Mouse (Mus musculus) v-Abl transformed pro-B cells (cell line): ENCODE measurements around the gene Ppp1r35.

Experiments
- in situ Hi-C, 2 experiments: fragments of 400-800 bp; cut with MboI; formaldehyde crosslinking; loops; one replicate each; pipeline ENCODE4 v1.15.1; 2025; ENCODE audit not compliant: unreplicated experiment in 2 of 2

The Ppp1r35 gene

DNA sequence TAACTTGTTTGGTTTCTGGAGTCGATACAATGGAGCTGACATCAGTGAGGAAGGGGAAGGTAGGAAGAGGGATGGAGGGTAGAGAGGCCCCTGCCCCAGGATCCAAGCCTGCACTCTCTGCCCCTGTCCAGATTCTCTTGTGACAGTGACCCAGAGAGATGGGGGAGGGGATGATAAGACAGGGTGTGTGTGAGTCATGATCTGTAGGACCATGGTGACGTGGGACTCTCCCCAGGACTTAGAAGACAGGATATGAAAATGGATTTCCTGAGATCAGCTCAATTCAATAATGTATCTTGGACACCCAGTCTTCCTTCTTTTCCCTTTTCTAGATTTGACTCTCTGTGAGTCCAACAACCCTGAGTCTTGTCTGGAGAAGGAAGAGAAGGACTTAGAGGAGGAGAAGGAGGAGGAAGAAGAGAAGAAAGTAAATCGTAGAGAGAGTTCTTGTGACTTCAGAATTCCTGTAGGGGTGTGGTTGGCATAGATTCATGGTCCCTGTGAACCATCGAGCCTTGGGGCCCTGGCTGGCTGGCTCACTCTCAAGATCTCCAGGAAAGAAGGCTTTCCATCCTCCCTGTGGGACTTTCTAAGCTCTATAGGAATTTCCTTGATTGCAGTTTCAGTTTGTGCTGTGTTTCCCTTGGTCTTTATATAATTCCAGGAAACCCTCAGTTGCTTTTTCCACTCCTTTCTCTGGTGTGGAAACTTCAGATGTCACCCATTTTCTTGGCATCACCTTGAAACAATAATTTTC is 39.0 kb downstream of the Ppp1r35 start:
- in situ Hi-C loops, result loop anchor here in 1 of 2 experiments (25.0 kb wide), 1 partner anchor 270 kb away; the partner anchor contains the start of gene Zkscan1

DNA sequence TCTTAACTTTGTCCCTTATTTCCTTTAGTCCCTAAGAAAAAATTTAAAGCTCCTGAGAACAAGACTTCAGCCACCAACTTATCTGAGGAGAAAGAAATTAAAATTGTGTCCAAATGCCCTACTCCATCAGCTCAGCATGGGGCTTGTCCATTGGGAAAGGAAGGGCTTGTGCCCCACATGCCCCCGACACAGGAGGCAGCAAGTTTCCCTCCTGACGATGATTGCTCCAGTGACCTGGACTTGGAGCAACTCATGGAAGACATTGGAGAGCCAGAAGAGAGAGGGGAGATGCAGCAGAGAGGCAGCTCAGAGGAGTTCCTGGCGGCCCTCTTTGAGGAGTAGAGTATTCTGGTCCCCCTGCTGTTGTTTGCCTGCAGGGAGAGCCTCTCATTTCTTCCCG is 43.5 kb downstream of the Ppp1r35 start:
- in situ Hi-C loops, result loop anchor here in 1 of 2 experiments (25.0 kb wide), 1 partner anchor 265 kb away; the partner anchor contains the start of gene Zkscan1

DNA sequence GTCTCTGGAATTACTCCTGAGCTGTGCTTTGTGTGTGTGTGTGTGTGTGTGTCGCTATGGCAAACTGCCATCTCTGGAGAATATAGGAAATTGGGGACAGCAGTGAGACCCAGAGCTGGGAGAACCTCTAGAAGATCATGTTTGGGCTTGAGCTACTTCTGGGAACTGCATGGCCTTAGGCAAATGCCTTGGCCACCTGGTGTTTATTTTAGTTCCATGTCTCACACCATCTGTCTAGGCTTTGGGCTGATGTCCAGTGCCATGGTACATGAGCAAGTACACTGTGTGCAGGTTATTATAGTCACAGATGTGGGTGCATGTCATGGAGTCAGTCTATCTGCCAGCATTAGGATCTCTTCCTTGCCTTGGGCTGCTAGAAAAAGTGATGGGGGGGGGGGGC is 44.0 kb downstream of the Ppp1r35 start:
- in situ Hi-C loops, result loop anchor here in 1 of 2 experiments (25.0 kb wide), 1 partner anchor 265 kb away; the partner anchor contains the start of gene Zkscan1

DNA sequence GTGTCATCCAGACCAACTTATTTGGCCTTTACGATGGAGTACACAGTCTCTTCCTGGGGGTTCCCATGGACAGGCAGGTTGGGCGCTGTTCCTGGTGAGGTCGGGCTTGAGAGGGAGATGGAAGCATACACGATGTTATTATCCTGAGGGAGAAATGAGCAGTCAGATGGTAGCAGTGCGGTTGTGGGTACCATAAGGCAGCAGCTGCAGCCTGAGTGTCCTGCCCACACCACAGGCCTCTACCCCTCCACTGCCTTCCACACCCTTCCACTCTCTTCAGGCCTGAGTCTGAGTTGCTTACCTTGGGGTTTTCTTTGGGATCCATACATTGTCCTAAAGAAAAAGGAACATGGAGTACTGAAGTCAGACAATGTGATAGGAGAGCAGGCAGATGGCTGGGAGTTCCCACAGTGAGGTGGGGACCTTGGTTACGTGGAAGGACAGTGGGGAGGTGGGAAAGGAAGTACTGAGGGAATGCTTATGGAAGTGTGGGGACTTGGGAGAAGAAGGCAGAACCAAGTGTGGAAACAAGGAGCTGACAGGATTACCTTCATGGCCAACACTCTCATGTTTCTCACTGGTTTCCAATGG is 44.9 kb downstream of the Ppp1r35 start:
- in situ Hi-C loops, result loop anchor here in 1 of 2 experiments (25.0 kb wide), 1 partner anchor 264 kb away; the partner anchor contains the start of gene Zkscan1

DNA sequence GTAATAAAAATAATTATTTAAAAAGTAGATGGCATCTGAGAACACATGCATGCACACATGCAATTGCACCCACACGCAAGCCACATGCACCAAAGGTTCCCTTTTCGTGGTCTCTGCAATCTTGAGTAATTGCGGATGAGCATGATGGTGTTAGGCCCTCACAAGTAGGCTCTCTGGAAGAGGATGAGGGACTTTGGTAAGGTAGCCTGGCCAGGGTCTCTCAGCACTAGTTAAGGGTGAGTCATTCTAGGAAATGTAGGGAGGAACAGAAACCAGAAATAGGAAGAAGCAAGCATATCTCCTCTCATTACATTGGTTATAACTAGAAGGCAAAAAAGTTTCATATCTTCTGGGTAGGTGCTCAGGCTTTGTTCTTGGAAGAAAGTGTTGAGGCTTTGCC is 46.4 kb downstream of the Ppp1r35 start:
- in situ Hi-C loops, result no loop called here

DNA sequence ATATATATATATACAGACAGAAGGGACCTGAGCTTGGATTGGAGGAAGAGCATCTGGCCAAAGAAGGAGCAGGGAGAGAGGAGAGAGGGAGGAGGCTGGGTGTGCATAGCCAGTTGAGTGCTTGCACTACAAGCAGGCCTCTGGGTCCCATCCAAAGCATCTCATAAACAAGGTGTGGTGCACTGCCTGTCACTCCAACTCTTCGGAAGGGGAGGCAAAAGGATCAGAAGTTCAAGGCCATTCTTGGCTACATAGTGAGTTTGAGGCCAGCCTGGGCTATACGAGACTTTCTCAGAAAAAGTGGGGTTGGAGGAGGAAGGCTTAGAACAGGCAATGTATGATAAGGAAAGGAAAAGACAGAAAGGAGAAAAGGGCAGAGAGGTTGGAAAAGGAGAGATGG is 47.3 kb downstream of the Ppp1r35 start:
- in situ Hi-C loops, result no loop called here

DNA sequence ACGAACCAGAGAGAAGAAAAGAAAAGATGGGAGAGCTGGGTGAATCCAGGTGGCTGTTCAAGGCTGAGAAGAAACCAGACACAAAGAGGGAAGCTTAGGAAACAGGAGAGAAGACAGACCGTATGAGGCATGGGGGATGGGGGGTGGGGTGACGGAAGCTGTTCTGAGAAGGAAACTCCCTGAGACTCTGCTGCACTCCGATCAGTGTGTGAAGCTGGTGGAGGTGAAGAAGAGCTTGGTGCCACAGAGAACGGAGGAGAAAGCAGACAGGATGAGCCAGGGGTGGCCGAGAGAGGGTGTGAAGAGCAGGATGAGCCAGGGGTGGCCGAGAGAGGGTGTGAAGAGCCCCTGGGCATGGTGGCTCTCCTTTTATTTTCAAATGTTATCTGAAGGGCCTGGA is 47.8 kb downstream of the Ppp1r35 start:
- in situ Hi-C loops, result no loop called here

DNA sequence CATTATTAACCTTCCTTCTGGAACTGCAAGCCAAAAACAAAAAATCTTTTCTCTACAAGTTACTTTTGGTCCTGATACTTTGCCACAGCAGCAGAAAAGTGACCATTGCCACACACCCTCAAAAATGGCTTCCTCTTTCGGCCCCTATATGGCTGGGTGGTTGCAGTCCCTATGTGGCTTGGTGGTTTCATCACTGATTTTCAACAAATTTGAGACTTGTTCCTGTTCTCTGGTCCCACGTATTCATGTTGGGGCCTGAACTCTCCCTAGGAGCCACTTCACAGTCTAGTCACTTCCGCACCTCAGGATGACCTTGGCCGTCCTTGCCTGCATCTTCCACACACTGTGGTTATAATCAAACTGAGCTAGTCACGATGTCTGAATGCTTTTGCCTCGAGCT is 50.0 kb downstream of the Ppp1r35 start:
- in situ Hi-C loops, result no loop called here
